Mouse (Mus musculus): ENCODE measurements around the gene Macrod1. TPM values are rescaled to one million over a fixed set of nuclear protein-coding genes. Genes with fewer than 3 reads are reported as not detected.
A peak's percentile ranks its signal among the peaks of the same experiment; 100 is the strongest.

Gene Macrod1
- polyA plus RNA-seq, 1 experiment from 2014 or later: 22.1 TPM

DNA sequence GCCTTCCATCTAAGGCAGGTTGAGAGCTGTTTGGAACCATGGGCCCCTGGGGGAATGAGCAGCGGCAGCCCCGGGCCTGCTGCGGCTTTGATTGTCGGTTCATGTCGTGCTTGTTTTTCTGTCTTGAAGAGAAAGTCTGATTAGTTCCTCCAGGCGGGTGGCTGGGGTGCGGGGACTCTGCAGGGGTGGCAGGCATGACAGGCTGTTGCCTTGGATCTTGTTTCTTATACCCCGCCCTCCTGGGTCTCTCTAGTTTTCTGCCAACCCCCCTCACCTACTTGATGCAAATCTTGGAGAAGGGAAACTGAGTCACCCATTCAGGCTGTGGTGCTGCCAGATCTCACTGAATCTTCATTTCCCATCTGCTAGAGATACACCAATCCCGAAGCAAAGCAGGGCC, 31.9 kb downstream of the Macrod1 start:
- Histone ChIP-seq H3K27ac (replicated peaks) (no peak overlapping the region), H3K9me3 (replicated peaks) (no peaks in the 10 kb centered on the region), H3K27me3 (peaks cover 4% of the 10 kb centered on the region; the same call in 1 of the 2 replicates), H3K36me3 (no peaks in the 10 kb centered on the region), H3K9ac (no peak overlapping the region), H3K4me2 (replicated peaks) (no peak overlapping the region), H3K4me1 (peaks cover 74% of the 10 kb centered on the region), H3K4me3 (replicated peaks) (no peak overlapping the region)
- ATAC-seq (ENCODE audit: insufficient number of reproducible peaks, low FRiP score, low TSS enrichment, low read depth): no peak
- WGBS: 10% methylated on average over 9 of the region's 9 CpGs

DNA sequence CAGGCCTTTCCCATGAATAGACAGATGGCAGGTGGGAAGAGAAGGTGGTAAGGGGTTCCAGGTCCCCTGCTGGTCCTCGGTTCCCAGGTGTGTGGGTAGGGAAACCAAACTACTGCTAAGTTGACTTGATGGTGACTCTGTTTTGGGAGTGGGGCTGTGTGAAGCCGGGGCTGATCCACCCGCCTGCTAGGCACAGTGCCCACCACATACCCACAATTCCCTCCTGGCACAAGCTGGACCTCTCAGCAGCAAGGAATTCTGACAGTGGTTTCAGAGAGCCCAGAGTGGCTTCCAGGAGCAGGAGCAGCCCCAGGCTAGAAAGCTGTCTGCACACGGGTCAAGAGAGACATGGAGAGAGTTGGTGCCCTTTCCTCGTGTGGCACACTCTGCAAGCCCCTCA, 32.4 kb downstream of the Macrod1 start:
- 42% methylated on average over 5 of the region's 5 CpGs for WGBS
- no peak for ATAC-seq (ENCODE audit: insufficient number of reproducible peaks, low FRiP score, low TSS enrichment, low read depth)
- peaks cover 4% of the 10 kb centered on the region; the same call in 1 of the 2 replicates for H3K27me3 ChIP-seq
- no peak overlapping the region for H3K27ac ChIP-seq (replicated peaks)
- H3K4me1 ChIP-seq: peaks cover 69% of the 10 kb centered on the region
- no peak overlapping the region for H3K4me2 ChIP-seq (replicated peaks)
- H3K4me3 ChIP-seq (replicated peaks): no peak overlapping the region
- no peaks in the 10 kb centered on the region for H3K36me3 ChIP-seq
- no peak overlapping the region for H3K9ac ChIP-seq
- H3K9me3 ChIP-seq (replicated peaks): no peaks in the 10 kb centered on the region

- WGBS: 64% methylated on average over 7 of the region's 7 CpGs
- H3K4me3 ChIP-seq (replicated peaks): no peak overlapping the region
- H3K9me3 ChIP-seq (replicated peaks): no peaks in the 10 kb centered on the region
- no peaks in the 10 kb centered on the region for H3K36me3 ChIP-seq
- no peak for ATAC-seq (ENCODE audit: insufficient number of reproducible peaks, low FRiP score, low TSS enrichment, low read depth)
- peaks cover 62% of the 10 kb centered on the region for H3K4me1 ChIP-seq
- peaks cover 4% of the 10 kb centered on the region; the same call in 1 of the 2 replicates for H3K27me3 ChIP-seq
- 0 out of 2 replicates have a peak overlapping the region, but pooled peaks have one; percentile 14 for H3K27ac ChIP-seq (replicated peaks)
- no peak overlapping the region for H3K9ac ChIP-seq
- H3K4me2 ChIP-seq (replicated peaks): no peak overlapping the region
Measured at GRCm38 (mm10) chr19:7089842-7090251, 33.2 kb downstream of the Macrod1 start.

DNA sequence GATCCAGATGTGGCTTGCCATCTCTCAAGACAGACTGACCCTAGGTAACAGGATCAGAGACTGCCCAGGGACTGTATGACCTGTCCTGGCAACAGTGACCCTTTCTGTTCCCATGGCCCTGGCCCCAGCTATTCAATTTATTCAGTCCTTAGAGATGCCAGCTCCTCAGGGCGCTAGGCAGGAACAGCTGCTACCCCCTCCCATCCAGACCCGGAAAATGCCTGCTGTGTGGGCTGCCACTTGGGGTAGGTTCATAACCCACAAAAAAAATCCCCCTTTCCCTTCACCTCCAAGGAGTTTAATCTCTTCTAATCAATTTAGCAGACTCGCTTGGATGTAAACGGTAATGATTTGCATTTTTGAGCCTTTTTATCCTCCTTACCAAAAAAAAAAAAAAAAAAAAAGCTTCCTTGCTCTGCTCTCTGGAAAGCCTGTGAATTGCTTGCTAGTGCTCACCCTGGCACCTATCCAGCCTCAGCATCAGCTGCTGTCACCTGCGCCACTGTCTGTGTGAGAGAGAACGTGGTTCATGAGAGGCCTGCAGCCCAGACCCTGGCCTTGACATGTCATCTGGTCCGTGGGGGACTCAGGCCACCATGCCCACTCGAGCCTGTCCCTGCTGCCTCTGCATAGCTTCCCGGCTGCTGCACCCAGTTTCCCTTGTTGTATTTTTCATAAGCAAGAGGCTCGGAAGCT, 33.9 kb downstream of the Macrod1 start:
- Histone ChIP-seq H3K36me3 (no peaks in the 10 kb centered on the region), H3K27ac (replicated peaks) (no peak overlapping the region; the same call in 1 of the 2 replicates), H3K9ac (no peak overlapping the region), H3K9me3 (replicated peaks) (no peaks in the 10 kb centered on the region), H3K27me3 (no peaks in the 10 kb centered on the region), H3K4me2 (replicated peaks) (no peak overlapping the region), H3K4me1 (peaks cover 56% of the 10 kb centered on the region), H3K4me3 (replicated peaks) (no peak overlapping the region)
- WGBS: 22% methylated on average over 10 of the region's 10 CpGs
- ATAC-seq (ENCODE audit: insufficient number of reproducible peaks, low FRiP score, low TSS enrichment, low read depth): no peak

DNA sequence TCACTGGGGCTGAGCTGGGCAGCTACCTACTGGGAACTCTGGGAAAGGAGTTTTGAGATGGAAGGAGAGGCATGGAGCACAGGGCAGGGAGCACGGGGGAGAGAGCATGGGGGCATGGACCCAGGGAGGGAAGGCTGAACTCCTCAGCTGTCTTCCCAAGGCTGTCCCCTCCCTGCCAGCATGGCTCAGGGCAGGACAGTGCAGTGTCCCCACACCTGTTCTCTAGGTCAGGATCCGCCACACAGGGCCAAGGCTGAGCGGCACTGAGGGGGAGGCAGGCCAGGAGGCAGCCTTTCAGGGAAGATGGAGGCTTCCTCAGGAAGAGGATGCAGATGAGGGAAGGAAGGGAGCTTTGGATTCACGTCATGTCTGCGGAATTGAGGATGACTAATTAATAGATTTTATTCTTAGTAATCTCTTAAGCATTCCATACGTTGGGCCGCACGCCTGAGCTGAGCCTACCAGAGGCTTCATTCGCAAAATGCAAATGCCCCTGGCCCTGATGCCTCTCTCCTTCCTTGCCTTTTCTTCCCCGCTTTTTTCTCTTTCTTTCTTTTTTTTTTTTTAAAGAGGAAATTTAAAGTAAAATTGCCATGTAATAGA, 34.9 kb downstream of the Macrod1 start:
- Histone ChIP-seq H3K27ac (replicated peaks) (no peak overlapping the region; the same call in 1 of the 2 replicates), H3K4me3 (replicated peaks) (no peak overlapping the region), H3K4me1 (peaks cover 56% of the 10 kb centered on the region), H3K4me2 (replicated peaks) (no peak overlapping the region), H3K9me3 (replicated peaks) (no peaks in the 10 kb centered on the region), H3K36me3 (0 out of 2 replicates have a peak, but pooled peaks cover 4% of the 10 kb centered on the region), H3K27me3 (peaks cover 3% of the 10 kb centered on the region), H3K9ac (no peak overlapping the region)
- WGBS: 49% methylated on average over 10 of the region's 10 CpGs
- no peak for ATAC-seq (ENCODE audit: insufficient number of reproducible peaks, low FRiP score, low TSS enrichment, low read depth)

- no peak for ATAC-seq (ENCODE audit: insufficient number of reproducible peaks, low FRiP score, low TSS enrichment, low read depth)
- H3K27me3 ChIP-seq: peaks cover 8% of the 10 kb centered on the region
- 64% methylated on average over 5 of the region's 5 CpGs for WGBS
- no peaks in the 10 kb centered on the region for H3K9me3 ChIP-seq (replicated peaks)
- H3K4me2 ChIP-seq (replicated peaks): no peak overlapping the region
- H3K9ac ChIP-seq: no peak overlapping the region
- no peak overlapping the region for H3K27ac ChIP-seq (replicated peaks)
- peaks cover 53% of the 10 kb centered on the region for H3K4me1 ChIP-seq
- 0 out of 2 replicates have a peak, but pooled peaks cover 4% of the 10 kb centered on the region for H3K36me3 ChIP-seq
- no peak overlapping the region for H3K4me3 ChIP-seq (replicated peaks)
Measured at GRCm38 (mm10) chr19:7092756-7093155, 36.1 kb downstream of the Macrod1 start.

GRCm38 (mm10) chr19:7099620-7100155, 43.1 kb downstream of the Macrod1 start:
- H3K4me2 ChIP-seq (replicated peaks): no peak overlapping the region
- H3K9me3 ChIP-seq (replicated peaks): no peaks in the 10 kb centered on the region
- H3K4me1 ChIP-seq: peaks cover 19% of the 10 kb centered on the region
- 70% methylated on average over 3 of the region's 3 CpGs for WGBS
- no peak overlapping the region for H3K4me3 ChIP-seq (replicated peaks)
- 0 out of 2 replicates have a peak, but pooled peaks cover 4% of the 10 kb centered on the region for H3K36me3 ChIP-seq
- peaks cover 8% of the 10 kb centered on the region for H3K27me3 ChIP-seq
- H3K9ac ChIP-seq: no peak overlapping the region
- ATAC-seq (ENCODE audit: insufficient number of reproducible peaks, low FRiP score, low TSS enrichment, low read depth): no peak
- no peak overlapping the region for H3K27ac ChIP-seq (replicated peaks)

DNA sequence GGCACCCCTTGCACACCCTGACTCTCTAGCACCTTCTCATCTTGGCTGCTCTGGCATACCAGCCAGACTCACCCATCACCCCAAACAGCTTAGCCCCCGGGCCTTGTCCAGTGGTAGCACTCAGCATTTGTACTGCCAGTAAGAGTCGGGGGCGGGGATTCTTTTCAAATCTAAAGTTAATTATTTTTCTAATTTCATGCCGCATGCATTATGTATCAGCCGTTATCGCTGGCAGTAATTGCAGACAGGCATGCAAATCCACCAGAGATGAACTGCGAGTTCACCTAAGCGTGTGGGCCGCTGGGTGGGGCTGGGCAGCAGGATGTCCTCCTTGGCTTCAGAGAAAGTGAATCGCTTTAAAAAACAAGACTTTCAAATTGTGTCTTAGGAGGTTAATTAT, 45.4 kb downstream of the Macrod1 start:
- Histone ChIP-seq H3K36me3 (no peaks in the 10 kb centered on the region), H3K4me2 (replicated peaks) (no peak overlapping the region), H3K4me3 (replicated peaks) (no peak overlapping the region), H3K27me3 (no peaks in the 10 kb centered on the region), H3K9ac (no peak overlapping the region), H3K9me3 (replicated peaks) (no peaks in the 10 kb centered on the region), H3K4me1 (peaks cover 30% of the 10 kb centered on the region), H3K27ac (replicated peaks) (no peak overlapping the region)
- WGBS: 81% methylated on average over 10 of the region's 10 CpGs
- ATAC-seq (ENCODE audit: insufficient number of reproducible peaks, low FRiP score, low TSS enrichment, low read depth): no peak

DNA sequence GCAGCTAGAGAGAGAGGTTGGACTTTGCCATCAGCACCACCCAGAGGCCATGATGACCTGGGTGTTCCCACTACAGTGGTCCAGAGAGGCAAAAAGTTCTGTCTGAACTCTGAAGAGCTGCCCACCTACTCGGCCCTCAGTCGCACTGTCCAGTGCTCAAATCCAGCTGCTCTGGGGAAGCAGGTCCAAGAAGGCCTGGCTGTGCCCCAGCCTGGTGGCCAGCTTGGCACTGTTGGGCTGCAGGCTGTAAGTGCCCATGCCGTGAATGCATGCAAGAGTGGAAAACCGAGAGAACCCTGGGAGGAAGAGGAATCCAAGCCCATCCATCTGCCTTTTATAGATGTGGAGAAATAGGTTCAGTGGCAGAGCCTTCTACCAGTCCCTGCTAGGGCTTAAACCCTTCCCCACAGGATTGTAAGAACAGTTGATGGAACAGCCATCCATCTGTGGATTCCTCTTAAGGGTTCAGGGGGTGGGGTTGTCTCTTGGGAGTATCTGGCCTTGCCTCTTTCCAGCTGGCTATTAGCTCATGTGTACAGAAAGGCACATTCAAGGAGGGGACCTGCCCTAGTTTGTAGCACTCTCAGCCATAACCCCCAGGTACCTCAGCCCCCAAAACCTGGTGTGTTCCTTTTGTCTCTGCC, 46.9 kb downstream of the Macrod1 start:
- H3K36me3 ChIP-seq: no peaks in the 10 kb centered on the region
- H3K4me2 ChIP-seq (replicated peaks): peak overlapping the region; percentile 37
- no peaks in the 10 kb centered on the region for H3K9me3 ChIP-seq (replicated peaks)
- 0 out of 2 replicates have a peak overlapping the region, but pooled peaks have one; percentile 3 for H3K4me3 ChIP-seq (replicated peaks)
- WGBS: 59% methylated on average over 4 of the region's 4 CpGs
- peaks cover 35% of the 10 kb centered on the region for H3K4me1 ChIP-seq
- no peaks in the 10 kb centered on the region for H3K27me3 ChIP-seq
- H3K9ac ChIP-seq: no peak overlapping the region
- peak overlapping the region; percentile 44 for H3K27ac ChIP-seq (replicated peaks)
- ATAC-seq (ENCODE audit: insufficient number of reproducible peaks, low FRiP score, low TSS enrichment, low read depth): 0 out of 2 replicates have a peak, but pooled peaks have one; percentile 22

DNA sequence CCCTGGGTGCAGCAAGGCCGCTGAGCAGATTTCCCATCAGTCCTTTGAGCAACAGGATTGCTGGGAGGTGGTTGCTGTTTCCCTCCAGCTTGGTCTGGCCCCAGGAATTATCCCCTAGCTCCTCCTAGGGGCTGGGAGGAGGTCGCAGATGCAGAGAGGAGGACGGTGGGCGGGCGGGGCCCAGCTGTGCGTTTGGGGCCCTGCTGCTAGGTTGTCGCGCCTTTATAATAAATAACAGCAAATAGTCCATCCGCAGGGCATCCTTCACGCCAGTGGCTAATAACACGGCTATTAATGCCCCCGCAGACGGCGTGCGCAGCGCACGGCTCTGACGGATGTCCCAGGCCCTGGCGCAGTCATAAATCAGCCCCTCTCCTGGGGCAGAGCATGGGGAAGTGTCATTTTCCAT, 47.4 kb downstream of the Macrod1 start:
- peak overlapping the region; percentile 37 for H3K4me2 ChIP-seq (replicated peaks)
- 20% methylated on average over 19 of the region's 19 CpGs for WGBS
- H3K27ac ChIP-seq (replicated peaks): peak overlapping the region; percentile 44
- no peaks in the 10 kb centered on the region for H3K36me3 ChIP-seq
- no peaks in the 10 kb centered on the region for H3K9me3 ChIP-seq (replicated peaks)
- 0 out of 2 replicates have a peak overlapping the region, but pooled peaks have one; percentile 3 for H3K4me3 ChIP-seq (replicated peaks)
- peak; percentile 51; the same call in 1 of the 2 replicates for ATAC-seq (ENCODE audit: insufficient number of reproducible peaks, low FRiP score, low TSS enrichment, low read depth)
- no peaks in the 10 kb centered on the region for H3K27me3 ChIP-seq
- H3K4me1 ChIP-seq: peaks cover 37% of the 10 kb centered on the region
- H3K9ac ChIP-seq: no peak overlapping the region

DNA sequence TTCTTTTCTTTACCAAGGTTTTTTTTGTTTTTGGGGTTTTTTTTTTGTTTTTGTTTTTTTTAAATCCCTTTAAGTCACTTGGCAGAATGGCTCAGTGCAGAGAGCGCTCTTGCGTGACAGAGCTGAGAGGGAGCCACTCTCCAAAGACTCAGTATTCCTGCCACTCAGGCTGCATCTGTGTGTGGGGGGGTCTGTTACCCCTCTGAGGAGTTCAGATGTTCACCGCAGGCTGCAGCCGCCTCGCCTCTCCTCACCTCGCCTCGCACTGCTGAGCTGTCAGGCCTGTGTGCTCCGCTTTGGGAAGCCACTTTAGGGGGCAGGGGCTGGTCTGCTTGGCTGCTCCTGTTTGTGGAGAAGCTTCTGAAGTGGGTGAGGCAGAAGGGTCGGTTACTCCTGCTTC, 48.9 kb downstream of the Macrod1 start, which contains the start of gene Flrt1:
Gene Flrt1 (minus strand): TSS at position 186 of the 400 bp plus-strand sequence.
- Histone ChIP-seq H3K27me3 (no peaks in the 10 kb centered on the region), H3K4me2 (replicated peaks) (no peak within 1 kb of the TSS), H3K4me1 (peaks cover 49% of the 10 kb centered on the region), H3K36me3 (no peaks in the 10 kb centered on the region), H3K27ac (replicated peaks) (peak within 1 kb of the TSS; percentile 44; the same call in 1 of the 2 replicates), H3K9me3 (replicated peaks) (no peaks in the 10 kb centered on the region), H3K9ac (no peak within 1 kb of the TSS), H3K4me3 (replicated peaks) (no peak within 1 kb of the TSS)
- 42% methylated on average over 9 of the region's 9 CpGs for WGBS
- ATAC-seq (ENCODE audit: insufficient number of reproducible peaks, low FRiP score, low TSS enrichment, low read depth): no peak

Measured in embryonic facial prominence, embryonic 15.5 days (tissue).